Mouse (Mus musculus) forebrain, embryonic 11.5 days (tissue): ENCODE data around the gene Scn8a. TPM values are rescaled to one million over a fixed set of nuclear protein-coding genes. Genes with fewer than 3 reads are reported as not detected.

Source experiments
- ATAC-seq: fragments of 200-750 bp; cut with Nextera tagmentation; replicated peaks from 2 replicates; pipeline ENCODE4 v1.8.0; 2017; ENCODE audit warnings: moderate TSS enrichment; ENCODE audit not compliant: low FRiP score
- DNase-seq: peaks from one replicate; pipeline ENCODE4 v3.0.0-alpha.2; 2017; ENCODE audit warnings: low spot score
- H3K27ac ChIP-seq: fragments of 300-500 bp; sonication (generic); 2 replicates; pipeline ENCODE4 v1.5.1; 2014; ENCODE audit warnings: low read depth, low read length
- H3K27me3 ChIP-seq: fragments of 300-500 bp; sonication (generic); 2 replicates; pipeline ENCODE4 v1.6.1; 2014; ENCODE audit warnings: mild to moderate bottlenecking, low read length, mixed read lengths; ENCODE audit not compliant: control insufficient read depth, insufficient read depth
- H3K36me3 ChIP-seq: fragments of 300-500 bp; sonication (generic); 2 replicates; pipeline ENCODE4 v1.6.1; 2014; ENCODE audit warnings: mild to moderate bottlenecking, low read length, moderate library complexity, mixed read lengths; ENCODE audit not compliant: control insufficient read depth, insufficient read depth
- H3K4me1 ChIP-seq: fragments of 300-500 bp; sonication (generic); replicated peaks from 2 replicates; pipeline ENCODE4 v1.6.1; 2014; ENCODE audit warnings: low read length, mixed read lengths; ENCODE audit not compliant: control insufficient read depth, insufficient read depth
- H3K4me2 ChIP-seq: fragments of 300-500 bp; sonication (generic); 2 replicates; pipeline ENCODE4 v1.6.1; 2014; ENCODE audit warnings: low read depth, mild to moderate bottlenecking, low read length, moderate library complexity, mixed read lengths; ENCODE audit not compliant: severe bottlenecking
- H3K4me3 ChIP-seq: fragments of 300-500 bp; sonication (generic); 2 replicates; pipeline ENCODE4 v1.5.1; 2014; ENCODE audit warnings: low read depth, low read length
- H3K9ac ChIP-seq: fragments of 300-500 bp; sonication (generic); 2 replicates; pipeline ENCODE4 v1.6.1; 2014; ENCODE audit warnings: low read length
- H3K9me3 ChIP-seq: fragments of 300-500 bp; sonication (generic); 2 replicates; pipeline ENCODE4 v1.6.1; 2016; ENCODE audit warnings: low read length, mixed read lengths; ENCODE audit not compliant: control insufficient read depth
- WGBS: fragments of 180-500 bp; shearing (Covaris S2); extraction: QIAGEN DNeasy Blood & Tissue Kit; methylation state at CpG from one replicate; pipeline ENCODE4 v1.1.7; 2014; 5-methylcytosine and 5-hydroxymethylcytosine counted together
- polyA plus RNA-seq: library from polyadenylated mRNA; unstranded; fragments of >200 nt; fragmentation: Nextera tagmentation; extraction: Ambion mirVana; gene quantifications from 2 replicates; pipeline ENCODE4 v1.2.1, GENCODE M21; 2014

The Scn8a gene
- polyA plus RNA-seq, 1 experiment from 2014 or later: 13.9 TPM

- 3% methylated on average over 61 of the region's 66 CpGs for WGBS
- Histone ChIP-seq H3K9me3 (no peaks in the 10 kb centered on the region), H3K27ac (no peak overlapping the region), H3K9ac (peak overlapping the region; percentile 54), H3K36me3 (no peaks in the 10 kb centered on the region), H3K4me2 (peak overlapping the region; percentile 52), H3K4me3 (peak overlapping the region; percentile 84), H3K27me3 (peaks cover 26% of the 10 kb centered on the region), H3K4me1 (peaks cover 6% of the 10 kb centered on the region)
- ATAC-seq (peak; percentile 83), DNase-seq (peak; percentile 91)
These were observed 530 bp downstream of the Scn8a start for GRCm38 (mm10) chr15:100870001-100870774.

- H3K4me1 ChIP-seq: peaks cover 6% of the 10 kb centered on the region
- peak overlapping the region; percentile 94 for H3K9ac ChIP-seq
- H3K27ac ChIP-seq: 0 out of 2 replicates have a peak overlapping the region, but pooled peaks have one; percentile 25
- WGBS: 2% methylated on average over 21 of the region's 69 CpGs
- ATAC-seq: peak; percentile 70
- no peaks in the 10 kb centered on the region for H3K36me3 ChIP-seq
- peak; percentile 87 for DNase-seq
- peak overlapping the region; percentile 84 for H3K4me3 ChIP-seq
- H3K4me2 ChIP-seq: peak overlapping the region; percentile 78
- no peaks in the 10 kb centered on the region for H3K9me3 ChIP-seq
- peaks cover 26% of the 10 kb centered on the region for H3K27me3 ChIP-seq
These were observed 1.1 kb downstream of the Scn8a start for GRCm38 (mm10) chr15:100870775-100871106.

- Histone ChIP-seq H3K4me3 (peak overlapping the region; percentile 84), H3K36me3 (no peaks in the 10 kb centered on the region), H3K4me2 (peak overlapping the region; percentile 78), H3K9ac (peak overlapping the region; percentile 94), H3K27me3 (peaks cover 26% of the 10 kb centered on the region), H3K27ac (0 out of 2 replicates have a peak overlapping the region, but pooled peaks have one; percentile 25), H3K9me3 (no peaks in the 10 kb centered on the region), H3K4me1 (peaks cover 6% of the 10 kb centered on the region)
- ATAC-seq: peak; percentile 75
- peak; percentile 75 for DNase-seq
- under 1% methylated on average over 53 of the region's 53 CpGs for WGBS
These were observed 1.7 kb downstream of the Scn8a start for GRCm38 (mm10) chr15:100871107-100872011.

GRCm38 (mm10) chr15:100873155-100873554 is 3.5 kb downstream of the Scn8a start:
- H3K9me3 ChIP-seq: no peaks in the 10 kb centered on the region
- H3K4me1 ChIP-seq: peaks cover 6% of the 10 kb centered on the region
- H3K27me3 ChIP-seq: peaks cover 26% of the 10 kb centered on the region
- H3K9ac ChIP-seq: no peak overlapping the region
- no peak overlapping the region for H3K4me3 ChIP-seq
- WGBS: 4% methylated on average over 16 of the region's 16 CpGs
- ATAC-seq: no peak
- H3K4me2 ChIP-seq: no peak overlapping the region
- no peak overlapping the region for H3K27ac ChIP-seq
- no peaks in the 10 kb centered on the region for H3K36me3 ChIP-seq
- DNase-seq: peak; percentile 89

GRCm38 (mm10) chr15:100879073-100879472 is 9.4 kb downstream of the Scn8a start:
- 67% methylated on average over 15 of the region's 15 CpGs for WGBS
- no peak for ATAC-seq
- no peak for DNase-seq
- Histone ChIP-seq H3K36me3 (no peaks in the 10 kb centered on the region), H3K9me3 (no peaks in the 10 kb centered on the region), H3K4me1 (no peaks in the 10 kb centered on the region), H3K27ac (no peak overlapping the region), H3K27me3 (no peaks in the 10 kb centered on the region; the same call in 1 of the 2 replicates), H3K4me2 (no peak overlapping the region), H3K4me3 (no peak overlapping the region), H3K9ac (no peak overlapping the region)

GRCm38 (mm10) chr15:100881385-100881784 is 11.7 kb downstream of the Scn8a start:
- Histone ChIP-seq H3K9ac (no peak overlapping the region), H3K27ac (no peak overlapping the region), H3K9me3 (no peaks in the 10 kb centered on the region), H3K4me3 (no peak overlapping the region), H3K27me3 (no peaks in the 10 kb centered on the region), H3K4me2 (no peak overlapping the region), H3K4me1 (no peaks in the 10 kb centered on the region), H3K36me3 (no peaks in the 10 kb centered on the region)
- 83% methylated on average over 5 of the region's 5 CpGs for WGBS
- no peak for DNase-seq
- ATAC-seq: no peak

- no peak for DNase-seq
- Histone ChIP-seq H3K4me1 (no peaks in the 10 kb centered on the region), H3K4me2 (no peak overlapping the region), H3K36me3 (no peaks in the 10 kb centered on the region), H3K27me3 (no peaks in the 10 kb centered on the region), H3K9me3 (no peaks in the 10 kb centered on the region), H3K4me3 (no peak overlapping the region), H3K27ac (no peak overlapping the region), H3K9ac (no peak overlapping the region)
- no peak for ATAC-seq
- 97% methylated on average over 6 of the region's 6 CpGs for WGBS
These were observed 14.8 kb downstream of the Scn8a start for GRCm38 (mm10) chr15:100884481-100884880.

GRCm38 (mm10) chr15:100891962-100892361 is 22.3 kb downstream of the Scn8a start:
- WGBS: 71% methylated on average over 13 of the region's 13 CpGs
- H3K36me3 ChIP-seq: no peaks in the 10 kb centered on the region
- no peaks in the 10 kb centered on the region for H3K4me1 ChIP-seq
- ATAC-seq: no peak
- H3K9me3 ChIP-seq: no peaks in the 10 kb centered on the region
- no peak overlapping the region for H3K9ac ChIP-seq
- DNase-seq: no peak
- no peaks in the 10 kb centered on the region for H3K27me3 ChIP-seq
- H3K4me2 ChIP-seq: no peak overlapping the region
- no peak overlapping the region for H3K27ac ChIP-seq
- H3K4me3 ChIP-seq: no peak overlapping the region
